In genomic region chr5:48551753-48552152, GRCm38 (mm10) we compare ENCODE assay signal across 16 mouse cellular contexts.
"Had no signal": no experiment of that assay in that cellular context is flagged by ENCODE, and none has a peak within 500 bp of the region (broad histone marks: within the 10 kb centered on the region; RNA-seq: fewer than 3 reads in every experiment).

No protein-coding gene starts in this region.

- H3K27ac ChIP-seq: neural tube, embryonic 13.5 days; neural tube, embryonic 15.5 days; stomach, embryonic 15.5 days; stomach, postnatal 0 days had no signal

- H3K9me3 ChIP-seq: neural tube, embryonic 13.5 days; neural tube, embryonic 15.5 days; stomach, embryonic 15.5 days had no signal

- H3K9ac ChIP-seq: neural tube, embryonic 13.5 days; neural tube, embryonic 15.5 days; stomach, embryonic 15.5 days had no signal

- H3K4me3 ChIP-seq: neural tube, embryonic 13.5 days; neural tube, embryonic 15.5 days; stomach, embryonic 15.5 days had no signal

- DNase-seq: retina, postnatal 1 day; right cerebral cortex, adult 18-20 months; right cerebral cortex, postnatal 14 days; right cerebral cortex, postnatal 25 days; right cerebral cortex, postnatal 4 days; spleen, adult 18-20 months; thymus, adult 18-20 months; thymus, adult 2 months; thymus, postnatal 14 days; thymus, postnatal 25 days; thymus, postnatal 36 days; thymus, postnatal 4 days had no signal

- H3K27me3 ChIP-seq: neural tube, embryonic 13.5 days; neural tube, embryonic 15.5 days; stomach, embryonic 15.5 days had no signal

- H3K4me1 ChIP-seq: neural tube, embryonic 13.5 days; neural tube, embryonic 15.5 days; stomach, embryonic 15.5 days had no signal

- H3K4me2 ChIP-seq: neural tube, embryonic 13.5 days; neural tube, embryonic 15.5 days; stomach, embryonic 15.5 days had no signal

- H3K36me3 ChIP-seq: neural tube, embryonic 13.5 days; neural tube, embryonic 15.5 days; stomach, embryonic 15.5 days had no signal
